Mouse (Mus musculus): Measurements from ENCODE around the gene Tbx6.

- no peak for TF ChIP-seq CTCF (IDR thresholded peaks at IDR 0.05; ENCODE audit: control insufficient read depth, insufficient read depth, low read length)
- no peak for TF ChIP-seq POLR2A (IDR thresholded peaks at IDR 0.05; ENCODE audit: borderline replicate concordance, control insufficient read depth, low read depth, low read length)
These were observed 35.2 kb downstream of the Tbx6 start for GRCm38 (mm10) chr7:126816494-126816893.

All from bone marrow, adult 2 months (tissue).